Mouse (Mus musculus): ENCODE data around the gene Bap1. TPM values are rescaled to one million over a fixed set of nuclear protein-coding genes. Genes with fewer than 3 reads are reported as not detected.

Bap1 gene
- total RNA-seq, 1 experiment from 2014 or later = 62.4 TPM

- peak; percentile 53 for DNase-seq
Measured at GRCm38 (mm10) chr14:31233070-31233995, 17.9 kb upstream of the Bap1 start.

DNA sequence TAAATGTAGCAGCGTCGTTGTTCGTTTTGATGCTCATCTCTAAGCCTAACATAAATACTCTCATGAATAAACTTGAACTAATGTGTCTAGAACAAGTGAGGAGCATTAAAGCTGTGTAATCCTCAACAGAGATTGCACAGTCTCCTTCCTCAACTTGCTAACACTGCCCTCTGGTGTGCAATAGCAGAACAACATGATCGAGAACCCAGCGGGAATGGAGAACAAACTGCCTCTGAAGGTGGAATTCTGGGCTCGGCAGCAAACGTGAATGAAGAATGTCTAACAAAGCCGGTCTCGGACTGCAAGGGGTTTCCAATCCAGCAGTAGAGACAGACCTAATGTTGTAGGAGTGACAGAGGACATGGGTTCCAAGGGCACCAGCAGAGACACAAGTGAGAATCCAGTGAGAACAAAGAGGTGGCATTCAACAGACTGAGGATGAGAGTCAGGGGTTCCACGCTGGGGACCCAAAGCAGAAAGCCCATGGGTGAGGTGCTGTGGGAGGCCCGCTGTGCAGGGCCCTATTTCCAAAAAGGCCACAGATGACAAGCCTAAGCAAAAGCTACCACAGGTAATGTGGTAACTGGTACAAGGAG lies 17.2 kb upstream of the Bap1 start:
- DNase-seq = peak; percentile 87

DNA sequence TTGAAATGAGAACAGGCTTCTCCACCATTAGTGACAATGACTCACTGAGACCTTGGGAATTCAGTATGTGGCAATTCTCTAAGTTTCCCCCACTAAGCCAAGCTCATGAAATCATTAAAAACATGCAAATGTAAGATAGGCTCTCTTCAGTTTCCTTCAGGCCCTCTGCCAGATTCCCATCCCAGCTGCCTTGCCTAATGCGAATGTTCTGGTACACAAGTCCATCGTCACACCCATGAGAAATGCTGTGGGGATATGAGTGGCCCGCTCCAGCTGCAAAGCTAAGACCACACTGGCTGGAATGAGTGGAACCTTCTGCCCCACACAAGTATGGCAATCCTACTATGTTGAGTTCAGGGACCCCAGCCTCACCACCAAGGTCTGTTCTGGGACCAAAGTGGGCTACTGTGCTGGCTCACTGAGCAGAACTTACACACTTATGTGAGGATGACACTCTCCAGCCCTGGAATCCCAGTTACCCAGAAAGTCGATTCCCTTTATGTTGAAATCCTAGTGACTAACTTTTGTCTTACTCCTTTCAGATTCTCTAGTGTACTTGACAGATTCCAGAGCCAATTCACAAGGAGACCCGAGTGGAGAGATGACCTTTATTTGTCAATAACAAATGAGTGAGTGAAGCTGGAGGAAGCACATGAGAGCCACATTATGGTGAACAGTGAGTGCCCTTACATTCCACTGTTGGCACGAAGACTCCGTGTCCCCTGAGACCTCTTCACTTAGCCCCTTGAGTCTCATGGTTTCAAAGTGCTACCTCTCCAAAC lies 14.0 kb upstream of the Bap1 start:
- peak; percentile 73 for DNase-seq

- no peak for DNase-seq
Measured at GRCm38 (mm10) chr14:31240528-31240927, 10.7 kb upstream of the Bap1 start.

DNA sequence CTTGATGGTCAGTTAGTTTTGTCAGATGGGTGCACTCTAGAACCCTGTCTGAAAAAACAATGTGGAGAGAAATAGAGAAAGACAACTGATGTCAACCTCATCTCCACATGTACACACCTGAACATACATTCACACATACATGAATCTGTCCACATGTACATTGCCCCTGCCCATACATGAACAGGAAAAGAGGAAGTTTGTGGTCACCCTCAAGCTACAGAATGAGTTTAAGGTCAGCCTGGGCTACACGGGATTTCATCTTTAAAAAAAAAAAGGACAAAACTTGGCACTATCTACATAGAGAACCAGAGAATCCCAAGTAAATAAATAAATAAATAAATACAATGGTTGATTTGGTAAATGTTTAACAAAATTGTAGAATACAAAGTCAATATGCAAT lies 6.5 kb upstream of the Bap1 start:
- no peak for DNase-seq

GRCm38 (mm10) chr14:31245946-31246345 lies 5.3 kb upstream of the Bap1 start:
- DNase-seq = no peak

DNA sequence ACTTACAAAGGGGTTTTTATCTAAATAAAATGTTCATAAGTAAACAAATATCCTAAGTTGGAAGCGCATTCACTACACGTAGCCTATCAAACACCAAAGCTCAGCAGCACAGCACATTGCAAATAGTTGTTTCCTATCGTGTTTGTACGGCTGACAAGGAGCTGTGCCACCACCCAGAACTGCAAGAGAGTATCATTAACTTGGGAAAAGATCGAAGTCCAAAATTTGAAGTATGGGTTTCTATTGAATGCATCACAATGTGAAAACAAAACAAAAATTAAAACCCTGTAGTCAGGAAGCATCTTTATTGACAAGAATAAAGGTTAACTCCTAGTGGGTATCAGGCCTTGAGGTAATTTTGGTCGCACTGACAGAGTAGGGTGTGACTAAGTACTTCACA lies 2.9 kb upstream of the Bap1 start:
- no peak for DNase-seq

DNA sequence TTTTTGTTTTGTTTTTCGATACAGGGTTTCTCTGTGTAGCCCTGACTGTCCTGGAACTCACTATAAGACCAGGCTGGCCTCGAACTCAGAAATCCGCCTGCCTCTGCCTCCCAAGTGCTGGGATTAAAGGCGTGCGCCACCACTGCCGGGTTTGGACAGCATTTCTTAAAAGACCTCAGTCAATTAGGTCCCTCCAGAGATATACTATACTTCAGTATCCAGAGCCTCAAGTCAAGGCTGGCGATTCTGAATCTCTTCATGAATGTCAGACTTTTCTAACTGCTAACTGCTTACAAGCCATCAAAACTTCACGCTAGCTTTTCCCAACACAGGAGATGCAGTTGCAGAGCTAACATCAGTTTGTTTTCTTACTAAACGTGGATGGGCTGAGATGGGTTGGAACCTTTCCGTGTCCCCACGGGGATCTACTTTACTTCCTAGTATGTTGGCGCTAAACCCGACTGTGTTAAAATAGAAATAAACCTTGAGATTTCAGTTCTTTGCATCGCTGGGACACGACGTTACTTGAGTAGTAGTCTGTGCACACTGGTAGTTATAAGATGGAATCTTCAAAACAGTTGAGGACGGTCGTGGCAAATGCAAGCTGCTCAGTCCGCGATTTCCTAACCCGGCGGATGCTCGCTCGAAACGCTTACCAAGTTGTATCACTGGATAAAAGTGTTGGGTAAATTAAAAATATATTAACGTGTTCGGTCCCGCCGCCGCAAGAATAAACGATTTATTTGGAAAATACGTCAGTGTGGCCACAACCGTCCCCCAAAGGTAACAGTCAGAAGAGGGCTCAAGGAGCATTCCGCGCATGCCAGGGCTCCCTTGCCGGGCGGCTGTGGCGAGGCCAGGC lies 797 bp upstream of the Bap1 start:
- DNase-seq = no peak

DNA sequence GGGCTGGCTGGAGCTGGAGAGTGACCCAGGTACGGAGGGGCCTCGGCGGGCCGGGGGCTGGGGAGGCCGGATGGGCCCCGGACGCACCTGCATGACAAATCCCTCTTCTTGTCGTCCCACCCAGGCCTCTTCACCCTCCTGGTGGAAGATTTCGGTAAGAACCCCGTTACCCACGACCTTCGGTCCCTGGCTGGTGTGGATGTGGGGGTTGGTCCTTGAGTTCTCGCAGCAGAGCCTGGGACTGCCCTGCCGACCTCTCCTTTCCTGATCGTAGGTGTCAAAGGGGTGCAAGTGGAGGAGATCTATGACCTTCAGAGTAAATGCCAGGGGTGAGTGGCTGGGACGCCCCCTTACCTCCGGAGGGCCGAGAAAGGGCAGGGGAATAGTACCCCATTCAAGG lies 376 bp downstream of the Bap1 start:
- no peak for DNase-seq

- DNase-seq = peak; percentile 2
Measured at GRCm38 (mm10) chr14:31252091-31252490, 841 bp downstream of the Bap1 start.

GRCm38 (mm10) chr14:31258476-31259050 lies 7.3 kb downstream of the Bap1 start:
- no peak for DNase-seq

DNA sequence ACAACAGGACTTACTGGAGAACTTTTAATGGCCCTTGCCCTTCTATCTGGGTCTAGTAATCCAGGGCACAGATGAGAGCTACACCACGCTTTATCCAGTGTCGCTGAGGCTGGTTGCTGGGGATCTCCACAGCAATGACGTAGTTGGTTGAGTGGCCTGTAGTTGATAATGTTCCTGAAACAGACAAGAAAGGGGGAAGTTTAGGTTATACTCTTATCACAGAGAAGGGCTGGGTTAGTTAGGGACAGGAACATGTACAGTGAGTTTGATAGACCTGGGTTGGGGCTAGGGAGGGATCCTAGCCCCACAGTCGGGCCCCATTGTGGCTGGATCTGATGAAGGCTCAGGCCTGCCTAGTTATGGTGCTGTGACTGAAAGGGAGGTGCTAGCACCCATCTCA lies 9.1 kb downstream of the Bap1 start:
- no peak for DNase-seq

DNA sequence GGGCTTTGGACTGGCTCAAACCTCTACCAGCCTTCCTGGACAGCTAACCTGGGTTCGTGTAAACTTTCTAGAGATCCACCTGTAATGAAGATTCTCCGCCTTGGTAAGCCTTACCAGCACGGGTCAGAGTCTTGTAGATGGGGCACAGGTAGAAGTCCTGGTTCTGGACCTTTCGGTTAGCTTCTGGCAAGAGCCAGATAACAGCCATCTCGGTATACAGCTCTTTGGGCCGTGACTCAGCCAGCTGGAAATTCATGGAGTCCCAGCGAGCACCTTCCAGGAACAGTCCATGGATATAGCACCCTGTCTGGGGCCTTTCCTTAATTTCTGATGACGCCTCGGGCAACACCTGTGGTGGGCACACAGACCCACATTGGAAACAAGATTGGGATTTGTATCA lies 9.7 kb downstream of the Bap1 start:
- DNase-seq = no peak

- DNase-seq = no peak
Measured at GRCm38 (mm10) chr14:31267649-31268048, 16.4 kb downstream of the Bap1 start.

DNA sequence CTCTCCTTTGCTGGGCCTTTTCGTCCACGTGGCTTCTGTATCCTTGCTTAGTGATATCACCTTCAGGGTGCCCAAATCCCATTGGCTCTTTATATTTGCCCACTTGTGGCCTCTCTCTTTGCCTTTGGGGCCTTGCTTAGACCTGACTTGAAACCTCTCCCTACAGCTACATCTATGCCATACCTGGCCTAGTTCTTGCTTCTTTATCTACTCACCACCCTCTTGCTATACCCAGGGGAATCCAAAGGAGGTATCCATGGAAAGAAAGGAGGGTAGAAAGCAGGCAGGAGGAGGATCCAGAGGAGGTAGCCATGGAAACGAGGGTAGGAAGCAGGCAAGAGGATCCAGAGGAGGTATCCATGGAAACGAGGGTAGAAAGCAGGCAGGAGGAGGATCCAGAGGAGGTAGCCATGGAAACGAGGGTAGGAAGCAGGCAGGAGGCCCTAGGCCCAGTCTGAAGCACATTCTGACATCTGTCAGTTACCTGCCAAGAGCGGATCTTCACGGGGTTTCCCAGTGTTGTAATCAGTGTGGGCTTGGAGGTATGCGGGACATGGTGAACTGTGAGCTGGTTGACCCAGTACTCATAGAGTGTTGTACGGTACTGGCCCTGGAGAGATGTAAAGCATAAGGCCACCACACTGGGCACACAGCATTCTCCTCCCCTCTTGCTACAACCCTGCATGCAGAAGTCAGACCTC lies 17.2 kb downstream of the Bap1 start:
- no peak for DNase-seq

DNA sequence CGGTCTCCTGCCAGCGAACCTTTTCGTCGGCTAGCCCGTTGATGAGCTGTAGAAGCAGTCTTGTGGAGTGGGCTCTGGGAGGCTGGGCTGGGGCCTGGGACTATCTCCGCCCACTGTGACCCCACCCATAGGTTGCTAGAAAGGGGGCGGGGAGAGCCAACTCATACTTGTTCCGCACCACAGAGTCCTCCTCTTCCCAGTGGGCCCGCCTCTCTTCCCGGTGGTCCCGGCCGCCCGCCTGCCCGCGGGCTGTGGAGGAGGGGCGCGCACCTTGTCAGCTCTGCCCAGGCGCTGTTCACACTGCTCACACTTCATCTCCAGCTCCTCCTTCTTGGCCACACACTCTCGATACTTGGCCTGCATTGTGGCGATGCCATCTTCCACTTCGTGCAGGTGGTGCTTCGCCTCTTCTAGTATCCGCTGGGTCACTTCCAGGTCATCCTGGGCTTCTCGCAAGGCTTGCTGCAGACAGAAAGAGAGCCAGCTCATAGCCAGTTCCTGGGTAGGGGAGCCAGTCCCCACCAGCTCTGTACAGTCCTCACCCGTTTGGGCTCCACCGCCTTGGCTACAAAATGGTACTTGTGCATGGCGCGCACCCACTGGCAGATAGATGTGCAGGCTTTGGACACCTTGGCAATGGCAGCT lies 18.3 kb downstream of the Bap1 start:
- peak; percentile 43 for DNase-seq

- DNase-seq = no peak
Measured at GRCm38 (mm10) chr14:31271121-31271520, 19.9 kb downstream of the Bap1 start.

- DNase-seq = peak; percentile 89
Measured at GRCm38 (mm10) chr14:31272164-31272563, 20.9 kb downstream of the Bap1 start.

- no peak for DNase-seq
Measured at GRCm38 (mm10) chr14:31285728-31286127, 34.5 kb downstream of the Bap1 start.
